Mouse (Mus musculus): ENCODE data around the gene Dnlz. TPM values are rescaled to one million over a fixed set of nuclear protein-coding genes. Genes with fewer than 3 reads are reported as not detected.

Dnlz gene
- total and polyA plus RNA-seq, 3 experiments: 21.8 to 27.7 TPM; not detected in 1

DNA sequence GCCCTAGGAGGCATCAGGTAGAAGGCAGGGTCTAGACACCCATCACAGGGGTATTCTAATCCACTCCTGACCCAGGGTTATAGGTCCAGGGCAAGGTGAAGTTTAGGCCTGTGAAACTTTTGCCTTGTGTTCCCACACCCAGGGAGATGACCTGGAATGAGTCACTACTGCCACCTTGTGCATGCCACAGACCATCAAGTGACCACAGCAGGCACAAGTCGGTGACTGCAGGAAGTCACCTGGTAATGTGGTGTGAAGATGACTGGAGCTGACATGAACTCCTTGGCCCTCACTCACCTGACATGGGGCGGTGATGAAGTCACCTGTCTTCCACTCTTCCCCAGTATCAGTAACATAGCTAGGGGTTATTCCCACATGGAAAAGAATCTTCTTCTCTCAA lies 39.1 kb downstream of the Dnlz start:
- H3K9me3 ChIP-seq (replicated peaks; ENCODE audit: insufficient read depth, low read length): no peaks in the 10 kb centered on the region
- H3K9ac ChIP-seq (ENCODE audit: control insufficient read depth, low read depth, low read length, poor library complexity, severe bottlenecking): no peak overlapping the region
- peaks cover 0 to 2% of the 10 kb centered on the region in 2 experiments; a peak in 3 of 4 replicates for H3K27me3 ChIP-seq (ENCODE audit: control insufficient read depth in 1 of 2, insufficient read depth in 2 of 2, low read length in 2 of 2)
- H3K79me2 ChIP-seq (ENCODE audit: control insufficient read depth, insufficient read depth, low read length, poor library complexity): no peaks in the 10 kb centered on the region
- H3K36me3 ChIP-seq (ENCODE audit: control insufficient read depth in 1 of 2, insufficient read depth in 2 of 2, low read length in 2 of 2): no peaks in the 10 kb centered on the region
- TF ChIP-seq USF1 (IDR thresholded peaks at IDR 0.05; ENCODE audit: low read depth, low read length): no peak
- no peak for TF ChIP-seq MEF2A (IDR thresholded peaks at IDR 0.05; ENCODE audit: extremely low read depth, insufficient replicate concordance, low read depth, low read length, poor library complexity, severe bottlenecking)
- no peak for TF ChIP-seq RCOR1 (IDR thresholded peaks at IDR 0.05; ENCODE audit: low read depth, low read length)
- no peak for TF ChIP-seq MYB (IDR thresholded peaks at IDR 0.05; ENCODE audit: low read depth, low read length)
- TF ChIP-seq USF2 (IDR thresholded peaks at IDR 0.05; ENCODE audit: borderline replicate concordance in 1 of 2, insufficient read depth in 1 of 2, low read depth in 1 of 2, low read length in 2 of 2): no peak
- TF ChIP-seq ZC3H11A (IDR thresholded peaks at IDR 0.05; ENCODE audit: low read depth, low read length): no peak
- TF ChIP-seq BHLHE40 (IDR thresholded peaks at IDR 0.05; ENCODE audit: borderline replicate concordance, low read depth, low read length): no peak
- TF ChIP-seq UBTF (IDR thresholded peaks at IDR 0.05; ENCODE audit: borderline replicate concordance, insufficient read depth, low read depth, low read length): no peak
- TF ChIP-seq MXI1 (IDR thresholded peaks at IDR 0.05; ENCODE audit: low read depth, low read length): no peak
- no peak for TF ChIP-seq MAFK (IDR thresholded peaks at IDR 0.05; ENCODE audit: borderline replicate concordance, low read depth, low read length)
- TF ChIP-seq MAX (IDR thresholded peaks at IDR 0.05; ENCODE audit: low read length): no peak
- TF ChIP-seq RAD21 (IDR thresholded peaks at IDR 0.05; ENCODE audit: low read depth, low read length): no peak
- TF ChIP-seq GABPA (IDR thresholded peaks at IDR 0.05; ENCODE audit: low read depth, low read length): no peak
- no peak for DNase-seq (ENCODE audit: low read depth, low spot score)
- H3K4me1 ChIP-seq (ENCODE audit: control insufficient read depth in 1 of 2, insufficient read depth in 2 of 2, low read length in 2 of 2): no peaks in the 10 kb centered on the region; a peak in 1 of 4 replicates
- H3K4me3 ChIP-seq (ENCODE audit: control insufficient read depth in 1 of 2, insufficient read depth in 1 of 2, low read depth in 2 of 2, low read length in 2 of 2): no peak overlapping the region
- H3K27ac ChIP-seq (ENCODE audit: control insufficient read depth, low read depth, low read length): no peak overlapping the region

DNA sequence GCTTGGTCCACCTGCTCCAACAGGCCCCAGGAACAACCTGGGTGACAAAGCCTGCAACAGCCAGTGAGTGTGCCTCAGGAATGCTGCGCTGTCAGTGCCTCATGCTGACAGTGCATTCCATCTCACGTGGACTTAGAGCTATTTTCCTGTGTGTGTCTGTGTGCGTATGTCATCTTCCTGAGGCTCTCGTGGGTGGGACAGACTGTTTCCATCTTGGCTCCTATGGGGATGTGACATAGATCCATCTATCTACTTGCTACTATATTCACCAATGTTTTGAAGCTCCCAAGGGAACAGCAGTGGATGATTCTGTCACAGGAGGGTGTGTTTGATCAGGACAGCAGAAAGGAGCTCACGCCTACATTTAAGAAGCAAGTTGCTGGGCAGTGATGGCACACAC lies 40.0 kb downstream of the Dnlz start:
- Histone ChIP-seq H3K36me3 (ENCODE audit: control insufficient read depth in 1 of 2, insufficient read depth in 2 of 2, low read length in 2 of 2) (no peaks in the 10 kb centered on the region), H3K79me2 (ENCODE audit: control insufficient read depth, insufficient read depth, low read length, poor library complexity) (no peaks in the 10 kb centered on the region), H3K4me3 (ENCODE audit: control insufficient read depth in 1 of 2, insufficient read depth in 1 of 2, low read depth in 2 of 2, low read length in 2 of 2) (no peak overlapping the region), H3K27me3 (ENCODE audit: control insufficient read depth in 1 of 2, insufficient read depth in 2 of 2, low read length in 2 of 2) (peaks cover 0 to 2% of the 10 kb centered on the region in 2 experiments; a peak in 3 of 4 replicates), H3K27ac (ENCODE audit: control insufficient read depth, low read depth, low read length) (no peak overlapping the region), H3K9me3 (replicated peaks; ENCODE audit: insufficient read depth, low read length) (no peaks in the 10 kb centered on the region), H3K4me1 (ENCODE audit: control insufficient read depth in 1 of 2, insufficient read depth in 2 of 2, low read length in 2 of 2) (no peaks in the 10 kb centered on the region; a peak in 1 of 4 replicates), H3K9ac (ENCODE audit: control insufficient read depth, low read depth, low read length, poor library complexity, severe bottlenecking) (no peak overlapping the region)
- no peak for TF ChIP-seq SIN3A (IDR thresholded peaks at IDR 0.05; ENCODE audit: low read length)
- TF ChIP-seq TAL1 (IDR thresholded peaks at IDR 0.05; ENCODE audit: low read length): no peak
- no peak for TF ChIP-seq POLR2A (IDR thresholded peaks at IDR 0.05; ENCODE audit: control insufficient read depth in 1 of 2, insufficient read depth in 1 of 2, low read depth in 1 of 2, low read length in 2 of 2, poor library complexity in 1 of 2)
- no peak for TF ChIP-seq ELF1 (IDR thresholded peaks at IDR 0.05; ENCODE audit: low read depth, low read length)
- no peak for TF ChIP-seq POLR2AphosphoS5 (IDR thresholded peaks at IDR 0.05; ENCODE audit: borderline replicate concordance, low read depth, low read length)
- no peak for TF ChIP-seq RCOR1 (IDR thresholded peaks at IDR 0.05; ENCODE audit: low read depth, low read length)
- TF ChIP-seq MAX (IDR thresholded peaks at IDR 0.05; ENCODE audit: low read length): no peak
- no peak for TF ChIP-seq CHD1 (IDR thresholded peaks at IDR 0.05; ENCODE audit: low read depth, low read length)
- no peak for TF ChIP-seq E2F4 (IDR thresholded peaks at IDR 0.05; ENCODE audit: borderline replicate concordance, low read depth, low read length)
- no peak for TF ChIP-seq USF2 (IDR thresholded peaks at IDR 0.05; ENCODE audit: borderline replicate concordance in 1 of 2, insufficient read depth in 1 of 2, low read depth in 1 of 2, low read length in 2 of 2)
- TF ChIP-seq NRF1 (IDR thresholded peaks at IDR 0.05; ENCODE audit: insufficient read depth, low read depth, low read length, poor library complexity, severe bottlenecking): no peak
- no peak for TF ChIP-seq ZKSCAN1 (IDR thresholded peaks at IDR 0.05; ENCODE audit: low read depth, low read length)
- TF ChIP-seq MYB (IDR thresholded peaks at IDR 0.05; ENCODE audit: low read depth, low read length): no peak
- no peak for DNase-seq (ENCODE audit: low read depth, low spot score)
